20 mouse cellular contexts compared by ENCODE assay signal in genomic region chr4:142048391-142048790, GRCm38 (mm10). TPM values are rescaled to one million over a fixed set of nuclear protein-coding genes. Genes with fewer than 3 reads are reported as not detected.
DNase-seq lines count a peak whose midpoint lies in the region; ATAC-seq and TF ChIP-seq lines count a peak whose summit lies in the region.
"Had no signal": no experiment of that assay in that cellular context is flagged by ENCODE, and none has a peak within 500 bp of the region (broad histone marks: within the 10 kb centered on the region; RNA-seq: fewer than 3 reads in every experiment).

No protein-coding gene starts in this region.

- DNase-seq in heart, adult 11 months: peak; percentile 76
- no peak for DNase-seq in heart, postnatal 4 days
- DNase-seq in kidney, postnatal 36 days: no peak
- DNase-seq in limb, embryonic 10.5 days (ENCODE audit: low spot score): no peak
- DNase-seq in urinary bladder, postnatal 4 days (ENCODE audit: low spot score in 2 of 2): no peak
- no peak for DNase-seq in gastrocnemius, adult 2 months
- DNase-seq: adrenal gland, adult 8-10 months; cerebellum, adult 11 months; cerebellum, postnatal 25 days; left cerebral cortex, postnatal 4 days; lung, adult 2 months; lung, postnatal 36 days; thymus, postnatal 36 days had no signal

- H3K27ac ChIP-seq in kidney, embryonic 15.5 days: peak overlapping the region; percentile 78
- H3K27ac ChIP-seq in limb, embryonic 10.5 days: 0 out of 2 replicates have a peak overlapping the region, but pooled peaks have one; percentile 23
- H3K27ac ChIP-seq in stomach, embryonic 16.5 days (ENCODE audit: low read length): peak overlapping the region; percentile 55
- H3K27ac ChIP-seq in gastrocnemius, adult 2 months: no peak overlapping the region
- H3K27ac ChIP-seq: midbrain, embryonic 10.5 days had no signal

- H3K36me3 ChIP-seq in kidney, embryonic 15.5 days: no peaks in the 10 kb centered on the region
- H3K36me3 ChIP-seq in limb, embryonic 10.5 days: no peaks in the 10 kb centered on the region
- H3K36me3 ChIP-seq in stomach, embryonic 16.5 days (ENCODE audit: control insufficient read depth, insufficient read depth, low read length): no peaks in the 10 kb centered on the region
- H3K36me3 ChIP-seq: midbrain, embryonic 10.5 days had no signal

- H3K4me3 ChIP-seq in kidney, embryonic 15.5 days (replicated peaks): no peak overlapping the region
- H3K4me3 ChIP-seq in limb, embryonic 10.5 days: no peak overlapping the region
- no peak overlapping the region for H3K4me3 ChIP-seq in stomach, embryonic 16.5 days (replicated peaks; ENCODE audit: low read length)
- H3K4me3 ChIP-seq in gastrocnemius, adult 2 months: no peak overlapping the region
- H3K4me3 ChIP-seq: midbrain, embryonic 10.5 days had no signal

- H3K4me2 ChIP-seq in kidney, embryonic 15.5 days: no peak overlapping the region
- no peak overlapping the region for H3K4me2 ChIP-seq in stomach, embryonic 16.5 days (ENCODE audit: low read depth, low read length)

- H3K9me3 ChIP-seq in kidney, embryonic 15.5 days (replicated peaks): no peaks in the 10 kb centered on the region
- H3K9me3 ChIP-seq in limb, embryonic 10.5 days (replicated peaks): no peaks in the 10 kb centered on the region
- H3K9me3 ChIP-seq in stomach, embryonic 16.5 days (replicated peaks; ENCODE audit: control insufficient read depth, low read length): no peaks in the 10 kb centered on the region
- H3K9me3 ChIP-seq: midbrain, embryonic 10.5 days had no signal

- WGBS in kidney, embryonic 15.5 days: 50% methylated on average over 8 of the region's 8 CpGs
- 77% methylated on average over 8 of the region's 8 CpGs for WGBS in limb, embryonic 10.5 days
- whole genome bisulfite sequencing in stomach, embryonic 16.5 days: 47% methylated on average over 8 of the region's 8 CpGs

- peaks cover 79% of the 10 kb centered on the region for H3K4me1 ChIP-seq in kidney, embryonic 15.5 days
- peaks cover 58% of the 10 kb centered on the region for H3K4me1 ChIP-seq in limb, embryonic 10.5 days
- H3K4me1 ChIP-seq in stomach, embryonic 16.5 days (ENCODE audit: control insufficient read depth, insufficient read depth, low read length): peaks cover 36% of the 10 kb centered on the region

- TF ChIP-seq CTCF in gastrocnemius, adult 2 months (IDR thresholded peaks at IDR 0.05): no peak

- intact Hi-C loops in gastrocnemius, adult 2 months (cut with DNase I): no loop called here

- no peak for ATAC-seq in kidney, embryonic 15.5 days (replicated peaks; ENCODE audit: low FRiP score)
- ATAC-seq in stomach, embryonic 16.5 days (ENCODE audit: insufficient read depth, low FRiP score): no peak
- ATAC-seq: forebrain, embryonic 14.5 days; inflammation-experienced regulatory T-cells, adult 6 months had no signal

- no peak overlapping the region for H3K9ac ChIP-seq in kidney, embryonic 15.5 days
- 0 out of 2 replicates have a peak overlapping the region, but pooled peaks have one; percentile 15 for H3K9ac ChIP-seq in stomach, embryonic 16.5 days (ENCODE audit: low read length)

- H3K27me3 ChIP-seq in kidney, embryonic 15.5 days: no peaks in the 10 kb centered on the region
- H3K27me3 ChIP-seq in limb, embryonic 10.5 days (ENCODE audit: low read depth, poor library complexity, severe bottlenecking): no peaks in the 10 kb centered on the region
- H3K27me3 ChIP-seq in stomach, embryonic 16.5 days (ENCODE audit: control insufficient read depth, insufficient read depth, low read length): no peaks in the 10 kb centered on the region
- H3K27me3 ChIP-seq: CH12.LX had no signal

RNA-seq across cellular contexts. Expression of gene Fhad1, which starts 33.5 kb away (rescaled TPM):
- 1 to 10 TPM; 1.2 to 1.4 TPM for total RNA-seq in heart, postnatal 4 days (2021)
- 0.87 and 1.4 TPM in 2 replicates for polyA plus RNA-seq in kidney, embryonic 15.5 days (2015; fragmentation: Nextera tagmentation; extraction: Ambion mirVana)
- 0.19 and 0.24 TPM in 2 replicates for polyA plus RNA-seq in limb, embryonic 10.5 days (2016; fragmentation: Nextera tagmentation; extraction: Ambion mirVana)
- polyA plus RNA-seq in stomach, embryonic 16.5 days (2015; fragmentation: Nextera tagmentation; extraction: Ambion mirVana): 5.3 and 5.8 TPM in 2 replicates
- not detected for total RNA-seq in gastrocnemius, adult 2 months (2021)
- total RNA-seq: granulocyte monocyte progenitor cell, adult 5-6 weeks had no signal

RNA-seq across cellular contexts. Expression of gene Tmem51, which starts 35.7 kb away (rescaled TPM):
- 10 to 100 TPM; 34.2 to 40.5 TPM for total RNA-seq in heart, postnatal 4 days (2021)
- polyA plus RNA-seq in kidney, embryonic 15.5 days (2015; fragmentation: Nextera tagmentation; extraction: Ambion mirVana): 29.1 and 29.5 TPM in 2 replicates
- polyA plus RNA-seq in limb, embryonic 10.5 days (2016; fragmentation: Nextera tagmentation; extraction: Ambion mirVana): 7.0 and 10.8 TPM in 2 replicates
- 79.2 and 87.9 TPM in 2 replicates for polyA plus RNA-seq in stomach, embryonic 16.5 days (2015; fragmentation: Nextera tagmentation; extraction: Ambion mirVana)
- under 1 TPM; 0.66 to 0.75 TPM for total RNA-seq in gastrocnemius, adult 2 months (2021)
